Mouse (Mus musculus) G1E (cell line): ENCODE data around the gene Dpf3.

Experiments used
- CTCF ChIP-seq: IDR thresholded peaks from 2 replicates; pipeline ENCODE4 v1.5.1; 2012; ENCODE audit warnings: low read depth, low read length, inconsistent platforms, mixed read lengths
- POLR2AphosphoS5 ChIP-seq: IDR thresholded peaks from 2 replicates; pipeline ENCODE4 v1.6.1; 2012; ENCODE audit warnings: low read depth, low read length, inconsistent platforms; ENCODE audit not compliant: insufficient replicate concordance

DNA sequence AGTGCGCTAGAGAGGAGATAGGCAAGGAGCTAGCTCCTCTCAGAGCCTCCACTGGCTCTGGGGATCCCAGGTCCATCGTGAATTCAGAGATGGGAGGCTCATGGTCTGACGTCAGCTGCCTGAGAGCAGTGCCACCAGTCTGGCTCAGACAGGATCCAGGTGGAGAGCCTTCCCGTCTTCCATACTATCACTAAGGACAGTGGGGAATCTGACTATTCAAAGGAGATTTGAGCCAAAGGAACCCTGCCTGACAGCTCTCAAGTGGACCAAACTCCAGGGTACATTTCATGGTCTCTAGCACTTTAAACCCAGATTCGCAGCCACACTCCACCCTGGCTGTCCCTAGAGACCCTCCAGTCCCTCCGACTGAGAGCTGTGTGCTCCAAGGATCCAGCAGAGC is 280.6 kb downstream of the Dpf3 start:
- TF ChIP-seq POLR2AphosphoS5 = no peak
- no peak for TF ChIP-seq CTCF
